Mouse (Mus musculus) urinary bladder, postnatal 10 days (tissue): Measurements from ENCODE around the gene Nmnat2.

ENCODE experiments used
- DNase-seq: peaks from one replicate; pipeline ENCODE4 v3.0.0; 2022; ENCODE audit warnings: low spot score

Gene Nmnat2

DNA sequence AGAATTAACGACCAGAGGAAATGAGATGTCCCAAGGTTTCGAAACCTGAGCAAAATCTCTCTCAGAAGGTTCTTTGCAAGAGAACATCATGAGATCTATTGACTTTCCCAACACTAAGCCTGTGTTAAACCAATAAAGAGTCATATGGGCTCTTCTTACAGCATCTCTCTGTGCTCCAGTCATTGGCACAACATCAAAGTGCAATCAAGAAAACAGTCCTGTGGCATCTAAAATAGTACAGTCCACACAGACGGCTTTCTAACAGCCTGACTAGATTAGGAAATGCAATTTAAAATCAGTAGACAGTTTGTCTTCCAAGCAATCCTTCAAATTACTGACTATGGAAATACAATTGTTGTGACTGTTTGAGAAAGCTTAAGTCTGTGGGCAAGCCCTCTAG is 32.2 kb downstream of the Nmnat2 start:
- DNase-seq: no peak

DNA sequence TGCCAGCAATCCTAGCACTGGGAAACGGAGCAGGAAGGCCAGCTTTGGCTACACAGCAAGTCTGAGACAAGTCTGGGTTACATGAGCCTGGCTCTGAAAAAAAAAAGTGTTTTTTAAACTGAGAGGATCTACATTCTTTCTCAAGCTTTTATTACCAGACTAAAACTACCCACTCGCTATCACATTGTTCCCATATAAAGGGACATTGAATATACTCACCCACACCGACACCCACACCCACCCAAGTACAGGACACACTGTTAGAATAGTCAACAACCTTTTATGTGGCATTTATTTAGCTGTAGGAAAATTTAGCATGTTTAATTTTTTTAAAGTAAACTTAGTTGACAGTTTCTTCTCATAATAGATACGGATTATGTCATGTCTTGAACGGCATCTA is 35.3 kb downstream of the Nmnat2 start:
- DNase-seq: no peak

DNA sequence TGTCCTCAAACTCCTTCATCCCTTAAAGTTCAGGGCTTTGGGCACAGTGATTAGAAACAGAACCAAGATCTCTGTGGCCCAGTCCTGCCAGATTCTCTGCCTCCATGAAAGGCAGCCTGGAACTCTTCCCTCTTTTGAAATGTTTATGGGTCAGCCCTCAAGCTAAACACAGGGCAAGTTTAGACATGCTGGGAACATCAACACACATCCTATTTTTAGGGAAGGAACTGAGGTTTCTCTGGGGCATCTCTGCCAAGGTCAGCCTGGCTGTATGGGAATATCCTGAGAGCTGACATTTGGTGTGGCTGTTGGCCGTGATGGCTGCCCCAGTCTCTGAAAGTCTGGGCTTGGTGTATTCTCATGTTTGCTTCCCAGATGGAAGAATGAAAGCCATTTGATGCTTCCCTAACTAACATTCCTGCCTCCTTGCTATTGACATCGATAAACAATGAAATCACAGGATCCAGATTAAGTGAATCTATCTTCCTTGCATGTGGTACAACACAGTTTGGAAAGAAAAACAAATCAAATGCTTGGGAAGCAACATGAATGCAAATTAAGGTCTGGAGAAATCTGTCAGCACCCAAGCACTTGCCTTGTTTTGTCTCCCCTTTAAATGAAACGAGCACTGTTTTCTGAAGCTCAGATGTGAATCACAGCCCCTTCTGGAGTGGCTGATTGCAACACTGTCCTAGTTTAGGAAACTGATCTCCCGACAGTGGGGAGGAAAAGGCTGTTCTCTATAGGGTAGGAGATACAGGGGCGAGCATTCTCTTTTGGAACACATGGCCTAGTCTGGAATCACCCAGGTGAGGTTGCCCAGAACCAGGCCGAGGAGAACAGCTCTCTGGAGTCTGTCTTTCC is 37.7 kb downstream of the Nmnat2 start:
- no peak for DNase-seq

DNA sequence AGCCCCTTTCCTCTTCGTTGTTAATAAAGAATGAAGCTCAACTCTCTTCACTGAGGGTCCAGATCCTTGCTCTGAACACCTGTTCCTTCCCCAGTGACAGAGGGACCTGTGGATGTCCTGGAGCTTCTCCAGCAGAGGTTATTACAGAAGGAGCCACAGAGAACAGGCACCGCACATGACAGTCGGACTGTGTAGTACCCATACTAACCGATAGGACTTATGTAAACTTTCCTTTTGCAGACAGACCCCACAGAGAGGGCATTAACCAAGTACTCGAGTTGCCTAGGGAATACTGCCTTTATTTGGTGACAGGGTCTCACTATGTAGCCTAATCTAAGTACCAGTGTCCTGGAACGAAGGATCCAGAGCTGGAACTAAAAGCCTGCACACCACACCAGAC is 39.0 kb downstream of the Nmnat2 start:
- no peak for DNase-seq

DNA sequence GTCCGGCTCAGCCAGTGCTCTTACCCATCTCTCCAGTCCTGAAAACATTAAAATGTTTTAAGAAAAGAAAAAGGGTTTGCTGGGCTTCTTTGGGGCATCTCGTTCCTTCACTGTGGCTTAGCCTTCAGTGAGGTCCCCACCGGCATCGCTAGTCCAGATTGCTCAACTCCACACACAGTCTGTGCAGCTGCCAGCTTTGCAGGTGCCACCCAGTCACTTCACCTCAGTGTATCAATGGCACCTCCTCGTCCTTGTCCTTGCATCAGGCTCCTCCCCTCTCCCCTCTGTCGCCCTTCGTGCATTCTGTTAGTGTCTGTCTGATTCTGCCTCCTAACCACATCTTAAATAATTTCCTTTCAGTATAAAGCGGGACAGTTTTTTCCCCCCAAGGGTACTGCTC is 45.2 kb downstream of the Nmnat2 start:
- DNase-seq: no peak

DNA sequence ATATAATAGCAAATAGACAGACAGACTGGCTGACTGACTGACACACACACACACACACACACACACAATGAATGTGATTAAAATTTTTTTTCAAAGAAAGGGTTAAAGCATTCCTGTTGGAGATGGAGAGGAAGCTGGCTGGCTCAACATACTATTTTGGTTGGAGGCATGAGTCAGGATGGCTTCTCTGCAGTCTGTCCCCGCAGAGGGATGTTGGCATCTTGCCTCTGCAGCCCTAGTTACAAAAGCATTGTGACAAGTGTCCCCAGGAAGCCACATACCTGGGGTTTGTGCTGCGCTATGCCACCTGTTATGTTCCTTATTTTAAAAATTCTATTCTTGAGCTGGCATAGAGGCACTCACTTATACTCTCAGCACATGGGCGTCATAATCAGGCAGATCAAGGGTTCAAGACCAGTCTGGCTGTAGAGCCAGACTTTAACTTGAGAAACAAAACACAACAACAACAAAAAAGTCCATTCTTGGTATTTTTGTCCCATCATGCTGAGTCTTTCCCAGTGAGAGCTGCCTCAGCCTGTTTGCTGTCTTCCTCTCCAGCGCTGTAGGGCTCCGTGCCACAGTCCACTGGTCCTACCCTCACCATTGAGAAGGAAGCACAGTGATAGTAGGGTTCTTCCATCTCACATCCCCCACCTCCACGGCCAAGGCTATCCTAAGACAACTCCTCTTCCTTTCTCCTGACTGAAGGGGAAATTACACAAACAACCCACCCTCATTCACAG is 45.9 kb downstream of the Nmnat2 start:
- no peak for DNase-seq

DNA sequence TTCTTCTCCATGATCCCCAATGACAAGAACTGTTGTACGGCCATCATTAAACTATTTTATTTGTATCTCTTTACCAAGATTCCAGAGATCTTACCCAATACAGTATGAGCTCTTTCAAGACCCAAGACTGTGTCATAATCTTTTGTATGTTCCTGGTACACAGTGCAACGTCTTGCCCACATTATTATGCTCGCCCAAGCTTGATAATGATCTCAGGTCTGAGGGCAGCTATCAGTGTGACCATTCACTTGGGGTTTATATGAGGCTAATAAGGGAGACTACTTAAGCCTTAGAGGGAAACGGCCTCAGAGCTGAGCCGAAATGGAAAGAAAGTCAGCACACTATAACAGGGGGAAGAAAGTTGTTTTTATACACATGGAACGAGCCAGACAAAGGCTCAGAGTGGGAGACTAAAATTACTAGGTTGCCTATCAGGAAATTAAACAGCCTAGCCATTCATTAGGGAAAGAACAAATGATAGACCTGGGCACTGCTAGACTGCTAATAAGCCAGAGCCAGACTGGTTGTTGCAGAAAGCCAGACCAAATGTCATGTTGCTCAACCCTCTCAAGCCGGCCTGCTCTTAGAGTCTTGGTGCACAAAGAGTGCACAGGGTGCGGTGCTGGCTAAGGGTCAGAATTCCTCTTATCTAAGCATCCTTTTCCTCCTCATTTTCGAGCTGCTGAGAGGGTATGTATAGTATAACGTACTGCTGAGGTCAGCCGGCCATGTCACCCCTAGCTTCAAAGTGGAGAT is 47.7 kb downstream of the Nmnat2 start:
- no peak for DNase-seq

DNA sequence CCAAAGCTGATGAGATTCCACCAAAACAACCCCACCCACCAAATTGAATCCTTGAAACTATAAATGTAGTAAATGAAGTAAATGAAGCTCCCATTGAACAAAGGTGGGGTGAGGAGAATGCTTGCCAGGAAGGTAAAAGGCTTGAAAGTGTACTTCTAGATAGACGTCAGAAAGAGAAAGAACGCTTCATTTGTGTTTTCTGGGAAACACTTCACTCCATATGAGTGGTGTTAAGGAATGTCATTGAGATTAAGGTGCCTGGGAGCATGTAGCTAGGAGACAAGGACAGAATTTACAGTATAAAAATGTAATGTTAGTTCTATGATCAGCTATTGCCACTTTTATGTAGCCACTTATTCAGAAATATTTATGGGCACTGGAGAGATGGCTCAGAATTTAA is 49.7 kb downstream of the Nmnat2 start:
- DNase-seq: no peak

DNA sequence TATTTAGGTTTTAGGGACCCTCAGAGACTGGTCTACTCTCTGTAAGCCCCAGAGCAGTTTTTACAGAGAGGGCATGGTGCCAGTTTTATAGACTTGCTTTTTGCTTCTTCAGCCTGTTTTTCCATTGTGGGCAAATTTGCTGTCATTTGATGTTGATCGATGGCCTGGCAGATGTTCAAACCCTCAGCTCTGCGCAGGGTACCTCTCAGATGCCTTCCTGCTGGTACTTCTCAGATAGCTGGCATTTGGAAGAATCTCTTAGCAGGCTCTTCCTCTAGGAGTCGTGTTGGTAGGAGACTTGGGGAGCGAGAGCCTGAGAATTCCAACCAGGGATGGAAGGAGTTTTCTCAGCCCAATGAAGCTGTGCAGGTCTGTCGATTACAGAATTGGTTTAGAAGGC is 51.3 kb downstream of the Nmnat2 start:
- DNase-seq: no peak

DNA sequence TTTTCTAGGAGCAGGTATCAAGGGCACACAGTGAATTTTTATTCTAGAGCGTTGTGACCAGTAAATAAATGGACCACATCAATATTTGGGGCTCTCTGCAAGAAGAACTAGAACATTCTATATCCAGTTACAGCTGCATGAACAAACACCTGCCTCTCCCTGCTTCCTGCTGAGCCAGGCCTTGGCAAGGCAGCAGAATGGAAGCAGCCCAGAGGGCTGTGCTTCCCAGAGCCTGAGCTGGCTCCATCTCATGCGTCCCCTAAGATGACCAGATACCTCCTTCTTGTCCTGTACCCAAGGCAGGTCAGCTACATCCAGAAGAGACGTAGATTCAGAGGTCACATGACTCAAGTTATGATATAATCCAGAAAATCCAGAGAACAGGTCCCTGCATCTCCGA is 52.0 kb downstream of the Nmnat2 start:
- no peak for DNase-seq

DNA sequence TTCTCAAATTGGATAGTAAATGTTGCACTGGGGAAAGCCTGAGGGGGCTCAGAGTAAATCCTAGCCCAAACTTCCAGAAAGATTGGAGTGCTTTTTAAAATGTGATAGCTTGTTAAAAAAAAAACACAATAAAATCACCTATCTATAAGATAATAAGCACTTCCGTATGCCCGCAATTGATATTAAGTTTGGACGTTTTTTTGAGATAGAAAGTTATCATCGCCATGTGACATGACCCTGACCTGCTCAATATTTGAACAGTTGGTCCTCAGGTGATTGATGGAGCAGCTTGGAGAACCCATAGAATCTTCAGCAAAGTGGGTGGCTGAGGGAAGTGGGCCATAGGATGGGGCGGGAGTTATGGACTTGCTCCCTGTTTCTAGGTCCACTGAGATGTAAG is 52.5 kb downstream of the Nmnat2 start:
- DNase-seq: no peak

DNA sequence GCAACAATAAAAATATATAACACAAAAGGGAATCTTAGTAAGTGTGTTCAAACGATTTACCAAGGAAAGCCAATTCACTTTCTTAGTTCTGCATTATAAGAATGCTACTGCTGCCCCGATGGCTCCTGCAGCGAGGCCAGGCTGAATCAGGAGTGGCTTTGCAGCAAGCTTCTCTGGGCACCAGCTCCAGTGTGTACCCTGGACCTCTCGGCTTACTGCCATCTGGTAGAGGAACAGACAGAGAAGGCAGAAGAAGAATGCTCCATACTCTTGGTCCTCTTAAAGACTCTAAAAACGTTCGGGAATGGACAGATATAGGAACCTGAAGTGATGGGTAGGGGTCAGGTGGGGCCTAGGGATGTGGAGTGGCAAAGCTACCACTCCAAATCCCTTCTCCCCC is 53.0 kb downstream of the Nmnat2 start:
- no peak for DNase-seq

DNA sequence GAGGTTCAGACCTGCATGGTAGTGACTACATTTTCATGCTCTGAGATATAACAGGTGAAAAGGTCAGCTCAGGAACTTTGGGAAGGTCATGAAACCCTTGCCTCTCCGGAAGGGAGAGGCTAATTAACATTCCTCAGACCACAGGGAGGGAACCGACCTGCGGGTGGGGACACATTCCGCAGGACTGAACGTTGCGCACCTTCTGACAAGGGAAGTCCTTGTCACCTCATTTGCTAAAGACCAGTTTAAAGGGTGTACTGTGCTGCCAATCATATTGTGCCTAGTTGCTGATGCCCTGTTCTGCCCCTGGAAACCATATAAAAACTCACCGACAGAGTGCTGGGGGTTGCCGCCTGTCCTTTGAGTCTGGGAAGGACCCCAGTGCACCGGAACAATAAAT is 54.5 kb downstream of the Nmnat2 start:
- no peak for DNase-seq

DNA sequence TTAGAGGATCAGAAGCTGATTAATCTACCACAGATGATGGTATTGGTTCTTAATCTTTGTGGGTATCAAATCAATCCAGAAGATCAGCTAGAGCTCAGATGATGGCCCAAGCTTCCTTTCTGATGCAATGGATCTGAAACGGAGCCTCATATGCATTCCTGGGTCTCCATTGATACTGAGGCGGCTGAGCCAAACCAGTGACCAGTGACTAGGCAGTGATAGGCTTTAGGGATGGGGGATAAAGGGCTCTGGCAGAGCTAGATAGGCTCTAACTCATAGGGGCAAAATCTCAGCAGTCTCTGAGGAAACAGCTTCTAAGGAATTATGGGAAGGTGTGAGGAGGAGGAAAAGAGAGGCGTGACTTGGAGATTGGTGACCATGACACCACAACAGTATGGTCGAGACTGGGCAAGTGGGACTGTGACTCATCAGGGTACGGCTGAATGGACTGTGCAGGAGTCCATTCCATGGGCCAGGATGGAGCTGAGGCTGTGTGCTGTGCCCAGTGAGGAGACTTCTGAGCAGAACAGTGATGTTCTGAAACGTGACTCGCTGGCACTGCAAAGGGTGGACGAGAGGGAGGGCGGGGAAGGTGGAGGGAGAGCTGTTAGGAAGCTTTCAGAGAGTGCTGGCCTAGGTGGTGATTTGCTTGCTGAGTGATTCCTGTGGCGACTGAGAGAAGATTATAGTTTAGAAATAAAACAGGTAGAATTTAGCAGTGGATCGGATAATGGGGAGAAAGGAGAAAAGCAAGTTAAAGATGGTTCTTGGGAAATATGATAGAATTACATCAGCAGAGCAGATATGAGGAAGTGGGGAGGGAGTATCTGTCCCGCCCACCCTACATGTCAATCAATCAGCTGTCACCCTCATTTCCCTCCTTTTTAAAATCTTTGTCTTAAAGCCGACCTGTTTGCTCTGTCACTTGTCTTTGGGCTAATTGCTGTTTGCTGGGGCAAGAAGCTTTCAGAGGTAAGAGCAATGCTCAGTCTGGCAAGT is 55.9 kb downstream of the Nmnat2 start:
- DNase-seq: no peak

DNA sequence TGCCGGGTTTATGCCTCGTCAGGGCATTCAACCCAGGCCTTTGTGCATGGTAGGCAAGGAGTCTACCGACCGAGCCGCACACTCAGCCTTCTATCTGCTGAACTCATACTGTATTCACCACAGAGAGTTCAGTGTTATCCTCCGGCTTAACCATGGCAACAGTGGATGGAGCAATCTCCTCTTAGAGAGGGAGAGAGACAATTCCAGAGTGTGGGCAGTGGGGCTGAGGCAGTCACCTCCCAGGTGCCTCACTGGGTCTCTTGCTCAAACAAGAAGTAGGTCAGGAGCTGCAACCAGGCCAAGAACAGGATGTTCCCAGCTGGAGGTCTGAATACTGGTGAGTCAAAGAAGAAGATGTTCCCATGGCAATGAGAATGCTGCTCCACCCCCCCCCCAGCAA is 56.8 kb downstream of the Nmnat2 start:
- DNase-seq: no peak

DNA sequence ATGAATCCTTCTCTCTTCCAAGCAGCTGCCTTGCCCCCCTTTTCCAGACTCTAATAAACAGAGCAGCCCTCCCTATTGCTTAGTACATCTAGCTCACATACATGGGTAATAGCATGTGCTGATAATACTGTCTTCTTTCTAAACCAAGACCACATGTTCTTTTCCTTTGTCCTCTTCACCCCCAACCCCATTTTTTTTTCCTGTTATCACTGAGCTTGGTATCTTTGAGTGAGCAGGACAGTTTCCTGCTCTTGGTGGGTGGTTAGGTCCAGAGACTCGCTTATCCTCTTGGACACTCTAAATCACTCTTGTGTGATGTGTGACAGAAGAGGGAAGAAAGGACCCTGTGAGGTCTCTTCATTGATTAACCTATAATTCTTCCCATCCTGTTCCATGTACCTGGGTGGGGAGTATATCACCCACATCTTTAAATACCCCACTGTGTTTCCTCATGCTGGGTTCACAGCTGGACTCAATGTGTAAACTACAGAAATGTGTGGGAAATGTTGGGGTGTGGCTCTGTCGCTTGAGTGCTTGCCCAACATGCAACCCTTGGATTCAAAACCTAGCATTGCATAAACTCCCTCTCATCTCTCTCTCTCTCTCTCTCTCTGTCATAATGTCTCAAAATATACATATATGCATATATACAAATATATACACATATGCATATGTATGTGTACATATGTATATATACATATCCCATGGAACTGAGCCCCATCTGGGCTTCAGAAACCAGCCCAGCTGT is 58.9 kb downstream of the Nmnat2 start:
- no peak for DNase-seq

DNA sequence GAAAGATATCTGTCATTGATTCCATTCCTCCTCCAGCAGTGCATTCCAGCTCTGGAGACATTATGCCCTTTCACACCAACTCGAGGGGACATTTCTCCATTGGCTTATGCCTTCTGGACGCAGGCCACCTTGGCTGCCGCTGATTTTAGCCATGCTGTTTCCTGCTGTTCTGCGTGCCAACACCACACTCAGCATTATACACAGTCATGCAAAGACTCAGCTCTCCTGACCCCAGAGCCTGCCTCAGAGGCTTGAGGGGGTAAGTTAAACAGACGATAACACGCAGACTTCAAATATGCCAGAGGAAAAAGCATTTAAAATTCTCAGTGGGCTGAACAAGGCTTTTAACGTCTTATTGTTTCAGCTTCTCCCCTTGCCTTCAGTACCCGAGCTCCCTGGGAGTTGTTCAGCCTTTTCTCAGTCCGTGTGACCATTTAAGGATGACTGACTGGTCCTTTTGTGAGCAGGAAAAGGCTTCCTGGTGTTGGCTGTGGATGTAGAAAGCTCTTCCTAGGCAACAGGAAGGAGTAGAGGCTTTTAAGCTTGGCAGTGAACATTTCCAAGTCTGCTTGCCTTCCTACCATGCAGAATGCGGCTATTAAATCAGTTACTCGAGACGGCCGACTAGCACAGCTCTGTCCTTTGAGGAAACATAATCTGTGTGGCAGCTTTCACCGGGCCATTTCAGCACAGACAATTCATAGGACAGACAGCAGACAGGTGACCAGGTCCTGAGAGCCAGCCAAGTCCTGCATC is 59.8 kb downstream of the Nmnat2 start:
- DNase-seq: no peak

DNA sequence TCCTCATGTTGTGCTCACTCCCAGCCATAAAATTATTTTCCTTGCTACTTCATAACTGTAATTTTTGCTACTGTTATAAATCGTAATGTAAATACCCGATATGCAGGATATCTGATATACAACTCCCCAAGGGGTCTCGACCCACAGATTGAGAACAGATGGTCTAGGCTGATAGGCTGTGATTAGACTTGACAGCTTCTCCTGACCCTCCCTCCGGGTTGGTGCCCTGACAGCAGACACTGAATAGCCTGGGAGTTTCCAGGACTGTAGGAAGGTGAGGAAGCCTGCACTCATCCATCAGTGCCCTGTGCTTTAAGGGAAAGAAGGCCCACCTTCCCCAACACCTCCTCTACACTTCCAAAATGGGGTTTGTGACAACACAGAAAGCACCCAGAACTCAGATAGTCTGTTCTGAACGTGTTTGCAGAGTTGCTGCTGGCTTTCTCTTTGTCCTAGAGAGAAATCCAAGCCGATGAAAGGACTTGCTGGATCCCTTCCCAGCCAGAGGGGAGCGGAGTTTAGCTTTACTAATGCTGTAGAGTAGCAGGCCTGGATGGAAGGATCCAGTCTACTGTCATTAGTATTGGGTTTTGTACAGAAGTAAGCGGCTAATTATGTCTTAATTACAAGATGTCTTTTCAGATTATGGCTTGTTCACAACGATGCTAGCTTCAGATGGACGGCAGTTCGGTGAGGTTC is 61.8 kb downstream of the Nmnat2 start:
- DNase-seq: no peak

DNA sequence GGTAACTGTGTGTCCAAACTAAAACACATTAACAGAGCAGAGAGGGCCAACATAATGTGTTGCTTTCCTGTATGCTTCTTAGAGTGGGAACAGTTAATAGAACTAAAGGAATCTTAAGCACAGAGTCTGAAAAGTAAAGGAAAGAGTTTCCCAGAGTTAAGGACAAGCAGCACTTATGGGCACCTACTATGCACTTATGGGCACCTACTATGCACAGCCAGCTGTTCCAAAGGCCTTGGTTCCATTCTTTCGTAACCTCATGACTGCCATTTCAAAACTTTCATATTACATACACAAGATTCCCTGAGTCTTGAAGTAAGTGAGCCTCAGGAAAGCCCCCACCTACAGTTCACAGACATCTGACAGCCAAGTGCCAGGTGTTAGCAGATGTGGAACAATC is 64.3 kb downstream of the Nmnat2 start:
- DNase-seq: no peak

DNA sequence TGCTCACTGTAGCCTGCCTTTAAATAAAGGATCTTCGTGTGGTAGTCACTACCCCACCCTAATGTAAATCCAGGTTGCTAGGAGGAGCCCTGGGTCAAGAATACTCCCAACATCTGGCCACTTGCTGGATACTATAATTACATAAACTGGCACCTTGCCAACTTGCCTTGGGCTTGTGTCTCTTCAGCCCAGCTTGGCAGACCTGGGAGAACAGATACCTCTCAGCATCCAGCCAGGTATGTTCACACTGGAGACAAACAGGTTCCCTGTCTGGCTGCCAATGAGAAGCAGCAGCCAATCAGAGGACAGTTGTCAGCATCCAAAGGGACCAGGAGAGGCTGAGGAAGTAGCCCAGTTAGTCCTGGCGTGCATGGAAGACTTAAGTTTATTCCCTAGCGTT is 64.8 kb downstream of the Nmnat2 start:
- DNase-seq: no peak
